Mouse (Mus musculus) macrophage (primary cell): ENCODE measurements around the gene Syn3. TPM values are rescaled to one million over a fixed set of nuclear protein-coding genes. Genes with fewer than 3 reads are reported as not detected.
"Not testable (repeated sequence)": the region's sequence is repeated elsewhere in the genome, so short reads cannot be mapped to it uniquely, and the experiment has no call there.

Experiments used
- H3K27ac ChIP-seq: fragments of 350-480 bp; formaldehyde crosslinking; 2 replicates; pipeline ENCODE4 v1.9.0; 2021
- H3K36me3 ChIP-seq: fragments of 350-480 bp; formaldehyde crosslinking; 2 replicates; pipeline ENCODE4 v1.9.0; 2021; ENCODE audit errors: inconsistent target
- H3K4me3 ChIP-seq: fragments of 350-480 bp; formaldehyde crosslinking; 2 replicates; pipeline ENCODE4 v1.9.0; 2021; ENCODE audit errors: inconsistent target
- H3K79me2 ChIP-seq: fragments of 350-480 bp; formaldehyde crosslinking; 2 replicates; pipeline ENCODE4 v1.9.0; 2021; ENCODE audit errors: inconsistent target
- WGBS: methylation state at CpG from one replicate; pipeline ENCODE4 v1.1.7; 2026; ENCODE audit warnings: inconsistent platforms; ENCODE audit not compliant: missing documents; 5-methylcytosine and 5-hydroxymethylcytosine counted together
- polyA plus RNA-seq: library from polyadenylated mRNA; stranded (reverse); fragments of 250-400 nt; gene quantifications from 3 replicates; pipeline ENCODE4 v1.2.4, GENCODE M21; 2018; ENCODE audit warnings: inconsistent platforms

The Syn3 gene
- polyA plus RNA-seq, 1 experiment from 2014 or later, result 0.07 TPM

- no peaks in the 10 kb centered on the region for H3K79me2 ChIP-seq
- no peak overlapping the region for H3K27ac ChIP-seq
- H3K36me3 ChIP-seq, result peaks cover 64% of the 10 kb centered on the region
- no peak overlapping the region for H3K4me3 ChIP-seq
- WGBS, result 94% methylated on average over 4 of the region's 4 CpGs
Observed at GRCm38 (mm10) chr10:86043651-86044050, 455.0 kb downstream of the Syn3 start.

GRCm38 (mm10) chr10:86034007-86034728, 464.5 kb downstream of the Syn3 start:
- 100% methylated on average over 2 of the region's 2 CpGs for WGBS
- Histone ChIP-seq H3K27ac (no peak overlapping the region), H3K79me2 (peaks cover 1% of the 10 kb centered on the region; the same call in 1 of the 2 replicates), H3K4me3 (no peak overlapping the region), H3K36me3 (peaks cover 81% of the 10 kb centered on the region)

DNA sequence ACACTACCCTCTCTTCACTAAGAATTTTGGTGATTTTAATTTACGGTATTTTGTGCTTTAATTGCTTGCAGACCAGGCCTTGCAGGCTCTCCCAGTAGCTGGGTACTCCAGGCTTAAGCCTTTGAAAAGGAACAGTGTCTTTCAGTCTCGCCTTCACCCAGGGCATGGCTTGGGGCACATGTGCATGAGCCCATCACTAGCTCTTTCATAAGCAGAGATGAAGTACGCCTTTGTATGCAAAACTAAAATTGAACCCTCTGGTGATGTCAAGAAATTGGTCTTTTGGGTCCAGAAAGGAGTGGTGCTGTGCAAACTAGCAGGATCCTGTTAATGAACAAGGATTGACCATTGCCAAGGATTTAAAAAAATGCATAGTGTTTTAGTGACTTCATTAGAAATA, 466.2 kb downstream of the Syn3 start:
- 98% methylated on average over 3 of the region's 3 CpGs for WGBS
- H3K79me2 ChIP-seq, result peaks cover 18% of the 10 kb centered on the region; the same call in 1 of the 2 replicates
- peaks cover 84% of the 10 kb centered on the region for H3K36me3 ChIP-seq

GRCm38 (mm10) chr10:86030743-86031142, 468.0 kb downstream of the Syn3 start:
- 46% methylated on average over 7 of the region's 7 CpGs for WGBS
- Histone ChIP-seq H3K27ac (no peak overlapping the region), H3K36me3 (peaks cover 80% of the 10 kb centered on the region), H3K4me3 (no peak overlapping the region), H3K79me2 (peaks cover 35% of the 10 kb centered on the region)

More for the DNA sequence above, 466.2 kb downstream of the Syn3 start:
- Histone ChIP-seq H3K27ac (no peak overlapping the region), H3K4me3 (no peak overlapping the region)

DNA sequence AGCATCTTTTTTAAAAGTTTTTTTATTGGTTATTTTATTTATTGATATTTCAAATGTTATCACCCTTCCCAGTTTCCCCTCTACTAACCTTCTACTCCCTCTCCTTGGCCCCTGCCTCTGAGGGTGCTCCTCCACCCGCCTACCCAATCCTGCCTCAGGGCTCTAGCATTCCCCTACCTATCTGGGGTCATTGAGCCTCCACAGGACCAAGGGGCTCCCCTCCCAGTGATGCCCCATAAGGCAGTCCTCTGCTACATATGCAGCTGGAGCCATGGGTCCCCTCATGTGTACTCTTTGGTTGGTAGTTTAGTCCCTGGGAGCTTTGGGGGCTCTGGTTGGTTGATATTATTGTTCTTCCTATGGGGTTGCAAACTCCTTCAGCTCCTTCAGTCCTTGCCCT, 471.9 kb downstream of the Syn3 start:
- H3K27ac ChIP-seq, H3K4me3 ChIP-seq: not testable (repeated sequence)
- peaks cover 50% of the 10 kb centered on the region for H3K36me3 ChIP-seq
- 83% methylated on average over 1 of the region's 1 CpGs for WGBS
- peaks cover 71% of the 10 kb centered on the region for H3K79me2 ChIP-seq

DNA sequence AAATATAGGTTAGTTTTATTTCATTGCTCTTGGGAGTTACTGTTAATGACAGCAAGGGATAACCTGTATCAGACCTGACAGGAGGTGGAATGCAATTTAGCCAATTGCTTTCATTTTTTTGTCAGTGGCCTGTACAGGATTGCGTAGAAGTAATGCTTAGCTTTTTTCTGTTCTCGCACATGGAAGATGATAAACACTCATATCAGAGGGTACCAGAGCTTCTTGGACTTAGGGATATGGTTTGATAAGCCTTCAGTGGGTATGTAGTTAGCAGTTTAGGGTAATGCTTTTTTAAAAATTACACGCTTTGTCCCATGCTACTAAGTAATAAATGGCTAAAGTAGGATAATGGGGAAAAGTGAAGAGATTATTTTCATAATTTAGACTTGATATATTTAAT, 472.3 kb downstream of the Syn3 start:
- H3K4me3 ChIP-seq, result no peak overlapping the region
- peaks cover 71% of the 10 kb centered on the region for H3K79me2 ChIP-seq
- WGBS, result 97% methylated on average over 3 of the region's 3 CpGs
- H3K36me3 ChIP-seq, result peaks cover 46% of the 10 kb centered on the region; the same call in 1 of the 2 replicates
- H3K27ac ChIP-seq, result no peak overlapping the region

- H3K36me3 ChIP-seq, result peaks cover 42% of the 10 kb centered on the region; the same call in 1 of the 2 replicates
- no peak overlapping the region for H3K27ac ChIP-seq
- no peak overlapping the region for H3K4me3 ChIP-seq
- WGBS, result 96% methylated on average over 2 of the region's 2 CpGs
- peaks cover 71% of the 10 kb centered on the region for H3K79me2 ChIP-seq
Observed at GRCm38 (mm10) chr10:86025906-86026305, 472.8 kb downstream of the Syn3 start.

DNA sequence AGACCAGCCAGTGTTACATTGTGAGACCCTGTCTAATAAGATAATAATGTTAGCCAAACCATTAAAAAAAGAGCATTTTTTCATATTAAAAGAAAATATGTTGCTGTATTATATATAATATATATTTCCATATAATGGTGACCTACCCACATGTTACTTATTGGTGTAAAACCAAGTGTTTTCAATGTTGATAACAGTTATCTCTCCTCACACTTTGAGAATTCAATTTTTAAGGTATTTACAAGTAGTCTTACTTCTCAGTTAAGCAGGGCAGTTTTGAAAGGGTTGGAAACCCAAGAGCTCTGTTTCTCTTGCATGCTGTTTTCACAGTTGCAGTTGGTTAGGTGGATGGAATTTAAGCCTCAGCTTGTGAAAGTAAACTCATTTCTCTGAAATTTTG, 475.5 kb downstream of the Syn3 start:
- no peak overlapping the region for H3K27ac ChIP-seq
- H3K4me3 ChIP-seq, result peak overlapping the region; percentile 69; the same call in 1 of the 2 replicates
- H3K79me2 ChIP-seq, result peaks cover 60% of the 10 kb centered on the region

GRCm38 (mm10) chr10:86022474-86022816, 476.3 kb downstream of the Syn3 start:
- Histone ChIP-seq H3K27ac (peak overlapping the region; percentile 38), H3K36me3 (0 out of 2 replicates have a peak, but pooled peaks cover 13% of the 10 kb centered on the region), H3K79me2 (peaks cover 53% of the 10 kb centered on the region), H3K4me3 (peak overlapping the region; percentile 69)
- WGBS, result 5% methylated on average over 6 of the region's 6 CpGs

More for the DNA sequence above, 475.5 kb downstream of the Syn3 start:
- peaks cover 17% of the 10 kb centered on the region; the same call in 1 of the 2 replicates for H3K36me3 ChIP-seq

DNA sequence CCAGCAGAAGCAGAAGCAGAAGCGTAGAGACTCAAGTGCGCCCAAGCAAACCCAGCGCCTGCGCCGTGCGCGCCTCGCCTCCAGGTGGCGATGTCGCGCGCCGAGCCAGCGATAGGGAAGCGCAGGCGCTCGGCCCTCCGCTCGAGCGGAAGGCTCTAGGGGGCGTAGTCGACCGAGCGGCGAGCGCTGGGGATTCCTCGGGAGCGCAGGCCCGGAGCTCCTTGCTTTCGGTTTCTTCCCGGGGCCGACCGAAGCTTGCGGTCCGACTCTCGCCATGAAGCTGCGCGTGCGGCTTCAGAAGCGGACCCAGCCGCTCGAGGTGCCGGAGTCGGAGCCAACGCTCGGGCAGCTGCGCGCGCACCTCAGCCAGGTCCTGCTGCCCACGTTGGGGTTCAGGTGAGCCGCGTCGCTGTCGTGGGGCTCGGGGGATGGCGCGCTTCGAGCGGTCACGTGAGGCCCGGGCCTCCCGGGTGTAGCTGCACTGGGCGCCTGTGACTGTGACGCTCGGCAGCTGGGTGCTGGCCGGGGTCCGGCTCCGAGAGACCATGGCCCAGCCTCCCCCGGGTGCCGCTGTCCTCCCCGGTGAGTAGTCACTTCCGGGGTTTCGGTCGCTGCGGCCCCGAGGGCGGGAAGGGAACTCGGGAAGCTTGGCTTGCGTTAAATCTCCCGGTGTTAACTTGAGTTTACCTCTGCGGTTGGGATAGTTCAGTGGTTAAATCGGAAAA, 476.8 kb downstream of the Syn3 start, which contains the start of gene Fbxo7:
Gene Fbxo7, plus strand, starts transcription at position 224 of the 725 bp plus-strand sequence.
- H3K27ac ChIP-seq, result peak within 1 kb of the TSS; percentile 38
- 0 out of 2 replicates have a peak, but pooled peaks cover 8% of the 10 kb centered on the region for H3K36me3 ChIP-seq
- peaks cover 47% of the 10 kb centered on the region for H3K79me2 ChIP-seq
- under 1% methylated on average over 73 of the region's 82 CpGs for WGBS
- peak within 1 kb of the TSS; percentile 69 for H3K4me3 ChIP-seq

- Histone ChIP-seq H3K79me2 (peaks cover 42% of the 10 kb centered on the region), H3K4me3 (no peak overlapping the region), H3K27ac (no peak overlapping the region), H3K36me3 (0 out of 2 replicates have a peak, but pooled peaks cover 3% of the 10 kb centered on the region)
- WGBS, result 2% methylated on average over 3 of the region's 3 CpGs
Observed at GRCm38 (mm10) chr10:86021408-86021748, 477.3 kb downstream of the Syn3 start.

DNA sequence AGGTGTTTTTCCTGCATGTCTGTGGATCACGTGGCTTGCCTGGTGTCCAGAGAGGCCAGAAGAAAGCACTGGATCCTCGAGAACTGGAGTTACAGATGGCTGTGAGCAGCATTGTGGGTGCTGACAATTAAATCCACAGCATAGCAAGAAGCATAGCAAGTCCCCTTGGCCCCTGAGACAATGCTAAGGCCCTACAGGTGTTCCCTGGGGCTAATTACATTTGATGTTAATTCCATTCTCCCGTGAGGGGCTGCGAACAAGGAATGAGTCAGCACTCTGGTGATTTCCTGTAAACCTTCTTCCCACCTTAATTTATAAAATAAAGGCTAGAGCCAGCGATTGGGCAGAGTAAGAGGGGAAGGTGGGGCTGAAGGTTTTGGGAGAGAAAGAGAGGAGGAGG, 479.9 kb downstream of the Syn3 start:
- H3K27ac ChIP-seq, result no peak overlapping the region
- no peaks in the 10 kb centered on the region for H3K36me3 ChIP-seq
- H3K4me3 ChIP-seq, result no peak overlapping the region
- H3K79me2 ChIP-seq, result peaks cover 16% of the 10 kb centered on the region
- 50% methylated on average over 4 of the region's 5 CpGs for WGBS

- 97% methylated on average over 7 of the region's 7 CpGs for WGBS
- no peaks in the 10 kb centered on the region for H3K36me3 ChIP-seq
Observed at GRCm38 (mm10) chr10:86017781-86018180, 480.9 kb downstream of the Syn3 start.

DNA sequence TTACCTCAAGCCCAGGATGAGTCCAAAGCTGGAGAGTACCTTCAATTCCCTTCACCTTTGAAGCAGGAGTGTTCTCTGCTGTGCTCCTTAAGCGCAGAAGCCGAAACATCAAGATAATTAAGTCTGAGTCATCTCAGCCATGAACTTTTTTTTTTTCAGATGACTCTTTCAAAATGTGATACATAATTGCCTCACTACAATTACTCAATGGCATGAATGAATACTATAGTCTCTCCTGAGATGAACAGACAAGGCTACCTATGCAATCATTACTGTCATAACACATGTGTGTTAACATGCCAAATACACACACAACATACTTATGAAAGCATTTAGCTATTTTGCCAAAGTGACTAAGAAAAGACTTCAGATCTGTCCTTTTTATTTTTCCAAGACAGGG, 486.9 kb downstream of the Syn3 start, which contains the start of gene Bpifc:
Gene Bpifc, minus strand, starts transcription at position 115 of the 400 bp plus-strand sequence.
- H3K79me2 ChIP-seq, result no peaks in the 10 kb centered on the region
- H3K27ac ChIP-seq, result no peak within 1 kb of the TSS
- H3K36me3 ChIP-seq, result no peaks in the 10 kb centered on the region
- H3K4me3 ChIP-seq, result no peak within 1 kb of the TSS
- WGBS, result 50% methylated on average over 2 of the region's 2 CpGs

More at GRCm38 (mm10) chr10:86017781-86018180, 480.9 kb downstream of the Syn3 start:
- H3K27ac ChIP-seq, result no peak overlapping the region
- no peak overlapping the region for H3K4me3 ChIP-seq
- H3K79me2 ChIP-seq, result peaks cover 6% of the 10 kb centered on the region

GRCm38 (mm10) chr10:86011172-86011571, 487.5 kb downstream of the Syn3 start:
- Histone ChIP-seq H3K36me3 (no peaks in the 10 kb centered on the region), H3K4me3 (no peak overlapping the region), H3K79me2 (no peaks in the 10 kb centered on the region), H3K27ac (no peak overlapping the region)
- 4% methylated on average over 2 of the region's 2 CpGs for WGBS
